Mouse (Mus musculus) frontal cortex, postnatal 14 days (tissue): ENCODE measurements around the gene Tinag.
"Not testable (repeated sequence)": the region's sequence is repeated elsewhere in the genome, so short reads cannot be mapped to it uniquely, and the experiment has no call there.

Experiments
- DNase-seq, 2 experiments: peaks; one replicate each; pipeline ENCODE4 v3.0.0; 2022; ENCODE audit warnings: low spot score in 2 of 2

The Tinag gene

DNA sequence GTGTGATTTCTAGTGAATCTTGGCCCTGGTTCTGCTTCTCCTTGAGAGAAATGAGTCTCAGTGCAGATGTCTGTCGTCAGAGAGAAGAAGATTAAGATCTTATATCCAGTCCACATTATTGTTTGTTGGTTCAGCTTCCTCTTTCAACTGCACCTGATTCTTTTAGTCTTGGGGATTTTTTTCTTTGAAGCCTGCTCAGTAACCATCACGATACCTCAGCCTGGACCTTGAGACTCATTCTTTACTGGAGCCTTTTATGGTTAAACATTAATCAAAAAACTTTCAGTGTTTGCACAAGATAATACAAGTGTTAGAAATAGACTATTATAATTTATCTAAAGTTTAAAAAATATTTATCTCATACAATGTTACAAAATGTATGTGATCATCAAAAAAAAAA is at the start of gene Tinag:
Tinag (minus strand) TSS at position 210 of the 400 bp plus-strand sequence.
- DNase-seq, result no peak

DNA sequence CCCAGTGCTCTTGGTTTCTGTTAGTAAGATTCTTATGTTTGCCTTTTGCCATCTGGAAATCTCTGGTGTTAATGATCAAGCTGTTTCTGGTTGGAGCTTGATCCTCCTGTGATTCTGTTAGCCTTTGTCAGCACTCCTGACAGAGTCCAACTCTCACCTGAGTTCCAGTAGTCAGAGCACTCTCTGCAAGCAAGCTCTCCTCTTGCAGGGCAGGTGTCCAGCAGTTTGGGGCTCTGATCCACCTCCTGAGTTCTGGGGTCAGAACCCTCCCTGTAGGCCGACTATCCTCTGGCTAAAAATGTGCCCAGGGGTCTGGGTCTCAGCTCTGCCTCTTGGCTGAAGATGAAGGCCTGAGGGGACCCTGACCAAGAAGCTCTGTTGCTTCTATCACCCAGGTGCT is 37.6 kb upstream of the Tinag start:
- DNase-seq, result not testable (repeated sequence)

DNA sequence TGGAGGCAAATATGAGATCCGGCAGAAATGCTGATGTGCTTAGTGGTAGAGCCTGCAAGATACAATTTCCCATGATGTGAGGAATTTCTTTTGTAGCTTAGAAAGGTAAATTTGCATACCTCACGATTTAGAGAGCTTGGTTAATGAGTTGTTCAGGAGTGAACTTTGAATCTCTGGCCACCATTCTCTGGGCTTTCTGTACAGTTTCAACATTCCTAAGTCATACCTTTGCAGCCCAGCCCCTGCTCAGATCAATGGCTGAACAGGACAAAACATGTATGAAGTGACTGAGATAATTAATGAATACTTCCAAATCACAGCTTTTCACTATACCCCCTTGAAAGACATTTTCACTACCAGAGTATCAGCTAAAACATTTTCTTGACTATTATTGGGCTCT is 26.1 kb upstream of the Tinag start:
- DNase-seq, result no peak

DNA sequence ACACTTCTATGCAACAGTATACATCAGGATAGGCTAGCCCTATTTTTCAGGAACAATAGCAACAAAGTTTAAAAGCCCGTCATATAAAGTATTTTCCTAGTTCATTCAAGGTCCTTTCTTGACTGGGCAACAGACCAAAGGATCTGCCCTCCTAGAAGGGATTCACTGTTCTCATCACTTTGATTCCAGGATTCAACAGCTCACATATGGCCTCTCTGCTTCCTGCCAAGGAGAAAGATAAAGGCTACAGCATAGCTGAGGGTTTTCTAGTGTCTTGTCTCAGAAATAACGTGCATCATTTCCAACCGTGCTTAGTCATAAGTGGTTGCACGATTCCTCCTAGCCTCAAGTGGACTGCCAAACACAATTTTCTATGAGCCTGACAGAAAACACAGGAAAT is 11.0 kb upstream of the Tinag start:
- DNase-seq, result no peak

DNA sequence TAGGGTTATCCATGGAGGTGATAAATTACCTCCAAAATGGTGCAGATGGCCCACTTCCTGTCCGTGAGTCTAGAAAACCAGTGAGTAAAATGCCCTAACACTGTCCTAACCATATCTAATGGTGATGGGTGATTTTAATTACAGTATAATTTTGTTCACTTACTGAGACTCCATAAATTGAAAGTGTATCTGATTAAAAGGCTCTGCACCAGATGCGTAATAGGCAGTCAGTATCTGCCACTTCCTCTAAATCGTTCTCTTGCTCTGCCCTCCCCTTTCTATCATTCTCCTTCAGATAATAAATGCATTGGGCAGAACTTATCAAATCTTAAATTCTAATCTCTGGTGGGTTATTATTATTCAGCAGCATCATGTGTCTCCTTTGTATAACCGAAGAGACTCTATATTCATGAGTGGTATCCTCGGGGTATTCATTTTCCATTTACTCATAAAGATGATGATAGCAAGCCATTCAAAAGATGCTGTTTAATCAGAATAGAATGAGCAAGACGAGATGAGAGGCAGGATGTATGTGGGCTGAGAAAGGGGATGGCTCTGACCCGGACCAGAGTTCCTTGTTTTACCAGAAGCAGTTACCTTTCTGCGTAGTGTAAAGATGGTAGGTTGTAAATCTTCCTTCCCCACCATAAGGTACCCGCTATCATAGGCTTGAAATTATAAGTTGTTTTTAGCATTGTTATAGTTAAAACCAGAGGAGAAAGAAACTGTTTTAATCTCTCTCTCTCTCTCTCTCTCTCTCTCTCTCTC is 9.0 kb upstream of the Tinag start:
- DNase-seq, result no peak

GRCm38 (mm10) chr9:77051406-77051805 is 5.8 kb upstream of the Tinag start:
- DNase-seq, result no peak

GRCm38 (mm10) chr9:77049669-77050068 is 4.1 kb upstream of the Tinag start:
- no peak for DNase-seq

DNA sequence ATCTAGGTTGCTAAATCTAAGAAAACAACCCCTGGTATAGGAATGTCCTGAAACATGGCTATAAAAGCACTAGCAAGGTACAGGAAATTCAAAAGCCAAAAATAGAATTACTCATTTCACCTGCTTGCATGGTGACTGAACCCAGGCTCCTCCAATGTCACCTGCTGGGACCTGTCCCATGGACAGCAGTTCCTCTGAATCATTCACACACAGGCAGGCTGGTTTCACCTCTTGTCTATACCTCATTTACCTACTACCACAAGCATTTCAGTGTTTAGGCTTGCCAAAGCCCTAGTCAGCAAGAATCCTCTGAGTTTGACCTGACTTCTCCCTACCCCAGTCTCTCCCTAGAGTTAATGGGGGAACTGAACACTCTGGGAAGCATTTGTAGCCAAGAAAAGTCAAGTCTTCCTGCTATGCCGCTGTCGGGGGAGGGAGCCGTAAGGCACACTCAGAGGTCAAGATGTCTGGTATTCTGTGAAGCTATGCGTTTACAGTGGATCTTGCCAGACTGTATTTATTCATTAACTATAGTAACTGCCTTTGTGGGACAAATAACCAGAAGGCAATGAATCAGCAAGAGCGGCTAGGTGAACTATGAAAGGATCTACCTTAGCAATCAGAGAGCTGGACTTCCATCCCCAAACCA is 597 bp upstream of the Tinag start:
- no peak for DNase-seq

GRCm38 (mm10) chr9:77035361-77035760 is 10.2 kb downstream of the Tinag start:
- DNase-seq, result no peak

DNA sequence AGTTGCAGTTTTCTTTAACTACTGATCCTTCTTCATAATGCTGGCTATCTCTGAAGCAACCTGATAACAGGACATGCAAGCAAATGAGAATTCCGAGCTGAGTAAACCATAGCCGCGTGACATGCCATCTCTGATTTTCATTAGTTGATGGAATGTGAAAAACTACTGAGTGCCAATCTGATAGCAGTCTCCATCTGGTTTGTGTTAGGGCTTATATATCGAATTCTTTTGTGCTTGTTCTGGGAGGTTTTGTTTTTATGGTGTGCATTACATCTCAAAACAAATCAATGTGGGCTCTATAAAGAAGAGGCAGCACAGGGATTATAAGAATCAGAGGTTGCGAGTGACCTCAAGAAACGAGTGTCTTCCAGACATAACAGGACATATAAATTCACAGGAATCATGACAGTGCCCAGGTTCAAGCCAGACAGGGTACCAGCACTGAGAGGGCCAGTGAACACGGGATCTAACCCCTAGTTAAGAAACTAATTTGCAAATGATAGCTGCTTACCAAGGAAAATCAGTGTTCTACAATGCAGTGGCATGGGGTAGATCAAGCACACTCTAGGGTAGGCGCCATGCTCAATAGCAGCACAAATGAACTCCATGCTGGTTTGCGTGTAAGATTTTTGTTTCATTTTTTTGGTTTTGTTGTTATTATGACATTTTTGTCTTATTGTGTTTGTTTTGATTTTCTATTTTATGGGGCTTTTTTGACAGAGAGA is 13.0 kb downstream of the Tinag start:
- DNase-seq, result no peak

- DNase-seq, result no peak
Measured at GRCm38 (mm10) chr9:77025271-77025670, 20.3 kb downstream of the Tinag start.

DNA sequence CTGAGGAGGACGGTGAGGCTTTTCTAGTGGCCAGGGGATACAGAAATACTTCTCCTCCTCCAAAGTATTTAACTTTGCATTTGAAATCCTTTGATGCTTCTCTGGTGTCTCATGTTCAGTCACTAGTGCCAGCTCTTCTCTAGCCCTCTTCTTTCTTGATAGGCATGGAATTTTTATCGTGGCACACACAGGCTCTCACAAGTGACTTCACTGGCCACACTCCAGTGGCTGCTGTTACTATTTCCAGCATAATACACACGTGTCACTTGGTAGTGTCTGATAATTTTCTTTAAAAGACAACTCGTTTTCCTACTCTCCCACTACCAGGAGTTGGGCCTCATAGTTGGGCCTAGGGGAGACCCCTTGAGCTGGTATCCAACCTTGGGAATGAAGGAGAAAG is 26.7 kb downstream of the Tinag start:
- DNase-seq, result no peak

GRCm38 (mm10) chr9:76996021-76996420 is 49.6 kb downstream of the Tinag start:
- no peak for DNase-seq

DNA sequence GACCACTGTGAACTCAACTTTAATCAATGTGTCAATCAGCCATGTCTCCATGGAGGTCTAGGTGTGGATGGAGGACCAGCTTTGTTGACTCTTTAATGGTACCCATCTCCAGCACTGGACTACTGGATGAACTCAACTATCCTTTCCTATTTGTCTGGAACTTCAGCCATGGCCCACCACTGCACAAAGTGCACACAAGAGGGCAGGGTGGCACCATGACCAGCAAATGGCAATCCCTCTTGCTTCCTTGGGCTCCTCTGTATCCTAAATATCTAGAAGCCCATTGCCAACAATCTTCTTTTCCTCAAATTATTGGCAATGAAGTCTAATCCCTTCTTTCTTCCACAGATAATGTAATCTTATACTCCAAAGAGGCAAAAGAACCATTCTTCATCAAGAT is 55.6 kb downstream of the Tinag start:
- no peak for DNase-seq

DNA sequence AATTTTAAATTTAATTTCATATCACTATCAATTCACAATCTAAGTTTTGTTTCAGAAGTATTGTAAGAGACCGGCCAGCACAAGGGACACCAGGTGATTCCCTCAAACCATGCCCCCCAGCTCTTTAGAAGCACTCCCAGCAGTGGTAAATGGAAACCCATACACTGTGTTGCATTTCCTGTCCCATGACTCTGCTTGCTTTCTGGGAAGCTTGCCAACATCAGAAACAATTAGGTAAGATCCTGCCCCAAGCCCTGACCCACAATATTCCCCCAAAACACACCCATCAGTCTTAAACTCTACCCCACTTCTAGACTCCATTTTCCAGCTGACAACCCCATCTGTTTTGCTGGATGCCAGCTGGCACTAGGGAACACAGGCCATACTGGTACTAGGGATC is 110.8 kb downstream of the Tinag start:
- no peak for DNase-seq

DNA sequence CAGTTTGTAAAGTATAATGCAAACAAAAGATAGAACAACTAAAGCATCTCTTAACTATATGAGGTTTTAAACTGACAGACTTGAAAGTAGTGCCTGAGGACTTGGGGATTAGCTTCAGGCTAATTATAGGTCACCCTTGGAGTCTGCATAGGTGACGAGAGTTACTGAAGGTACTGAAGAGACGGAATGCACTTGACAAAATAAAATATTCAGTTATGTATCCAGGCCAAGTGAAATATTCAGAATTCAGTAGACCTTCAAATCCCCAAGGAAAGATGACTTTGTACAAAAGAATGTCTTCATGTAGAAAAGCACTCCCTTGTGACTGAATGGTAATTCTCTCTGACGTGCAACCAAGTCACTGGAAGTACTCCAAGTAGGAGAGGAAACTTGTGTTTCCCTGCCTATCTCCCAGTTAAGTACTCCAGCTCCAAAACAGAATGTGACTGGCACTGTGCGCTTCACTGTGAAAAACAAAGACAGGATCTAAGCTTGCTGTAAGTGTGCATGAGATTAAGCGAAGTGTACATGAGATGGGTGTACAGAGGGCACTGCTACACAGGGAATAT is 130.4 kb downstream of the Tinag start:
- no peak for DNase-seq
